Mouse (Mus musculus): ENCODE data around the gene Rap2a. TPM values are rescaled to one million over a fixed set of nuclear protein-coding genes. Genes with fewer than 3 reads are reported as not detected.

Rap2a gene
- total and polyA plus RNA-seq, 3 experiments: 5.1 to 8.6 TPM; not detected in 1

DNA sequence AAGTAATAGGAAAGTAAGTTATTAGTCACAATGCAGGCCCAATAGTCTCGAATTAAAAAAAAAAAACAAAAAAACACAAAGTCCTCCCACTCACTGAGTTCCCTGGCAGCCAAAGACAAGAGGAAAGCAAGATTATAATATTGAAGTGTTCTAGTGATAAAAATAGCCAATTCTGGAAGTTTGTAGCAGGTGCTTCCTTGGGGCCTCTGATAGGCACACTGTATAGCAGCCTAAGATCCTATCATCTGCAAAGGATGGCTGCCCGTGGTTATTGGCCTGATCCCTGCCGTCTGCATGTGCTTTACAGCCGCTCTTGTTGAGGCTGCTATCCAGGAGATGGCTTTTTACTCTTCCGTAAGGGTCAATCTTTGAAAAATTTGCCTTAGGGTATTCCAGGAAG lies 33.6 kb downstream of the Rap2a start:
- H3K27ac ChIP-seq (ENCODE audit: control insufficient read depth, low read depth, low read length): no peak overlapping the region
- TF ChIP-seq GATA1 (IDR thresholded peaks at IDR 0.05; ENCODE audit: low read depth, low read length) (peak; percentile 27), MEF2A (IDR thresholded peaks at IDR 0.05; ENCODE audit: extremely low read depth, insufficient replicate concordance, low read depth, low read length, poor library complexity, severe bottlenecking) (peak; percentile 56; the same call in 1 of the 2 replicates), EP300 (IDR thresholded peaks at IDR 0.05; ENCODE audit: low read depth in 1 of 2, low read length in 2 of 2) (peak in 1 of 2 experiments; percentile 47; a peak in 1 of 4 replicates), MAZ (IDR thresholded peaks at IDR 0.05; ENCODE audit: low read depth, low read length) (no peak), MYB (IDR thresholded peaks at IDR 0.05; ENCODE audit: low read depth, low read length) (no peak), TCF12 (IDR thresholded peaks at IDR 0.05; ENCODE audit: low read depth, low read length) (peak; percentile 16; the same call in 1 of the 2 replicates), ZNF384 (IDR thresholded peaks at IDR 0.05; ENCODE audit: low read depth, low read length) (0 out of 2 replicates have a peak, but pooled peaks have one; percentile 22)
- H3K79me2 ChIP-seq (ENCODE audit: control insufficient read depth, insufficient read depth, low read length, poor library complexity): no peaks in the 10 kb centered on the region
- no peaks in the 10 kb centered on the region for H3K27me3 ChIP-seq (ENCODE audit: control insufficient read depth in 1 of 2, insufficient read depth in 2 of 2, low read length in 2 of 2)
- H3K9me3 ChIP-seq (replicated peaks; ENCODE audit: insufficient read depth, low read length): no peaks in the 10 kb centered on the region
- H3K4me1 ChIP-seq (ENCODE audit: control insufficient read depth in 1 of 2, insufficient read depth in 2 of 2, low read length in 2 of 2): no peaks in the 10 kb centered on the region
- no peaks in the 10 kb centered on the region for H3K36me3 ChIP-seq (ENCODE audit: control insufficient read depth in 1 of 2, insufficient read depth in 2 of 2, low read length in 2 of 2)
- no peak overlapping the region for H3K4me3 ChIP-seq (ENCODE audit: control insufficient read depth in 1 of 2, insufficient read depth in 1 of 2, low read depth in 2 of 2, low read length in 2 of 2)
- DNase-seq (ENCODE audit: low read depth, low spot score): peak; percentile 9
- H3K9ac ChIP-seq (ENCODE audit: control insufficient read depth, low read depth, low read length, poor library complexity, severe bottlenecking): no peak overlapping the region

DNA sequence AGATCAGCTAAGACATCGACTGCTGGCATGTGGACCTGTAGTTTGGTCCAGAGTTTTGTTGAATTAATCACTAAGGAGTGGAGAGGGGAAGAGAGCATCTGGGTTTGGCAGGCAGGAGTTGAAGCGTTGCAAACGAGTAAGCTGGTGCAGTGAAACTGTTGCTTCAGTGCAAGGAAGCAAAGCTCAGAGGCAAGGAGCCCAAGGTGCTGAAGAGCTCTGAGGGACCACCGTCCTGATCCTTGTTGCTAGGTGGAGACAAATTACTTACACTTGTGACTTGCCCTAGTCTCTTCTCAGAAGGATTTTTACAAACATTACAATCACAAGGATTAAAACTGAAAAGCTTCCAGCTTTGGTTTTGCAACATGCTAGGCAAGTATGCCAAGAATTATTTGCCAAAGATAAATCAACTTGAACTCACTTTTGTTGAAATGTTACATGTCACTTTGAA lies 36.6 kb downstream of the Rap2a start:
- TF ChIP-seq GABPA (IDR thresholded peaks at IDR 0.05; ENCODE audit: low read depth, low read length) (no peak), BHLHE40 (IDR thresholded peaks at IDR 0.05; ENCODE audit: borderline replicate concordance, low read depth, low read length) (no peak), RAD21 (IDR thresholded peaks at IDR 0.05; ENCODE audit: low read depth, low read length) (no peak), USF1 (IDR thresholded peaks at IDR 0.05; ENCODE audit: low read depth, low read length) (no peak)
- no peaks in the 10 kb centered on the region for H3K9me3 ChIP-seq (replicated peaks; ENCODE audit: insufficient read depth, low read length)
- H3K4me1 ChIP-seq (ENCODE audit: control insufficient read depth in 1 of 2, insufficient read depth in 2 of 2, low read length in 2 of 2): no peaks in the 10 kb centered on the region
- DNase-seq (ENCODE audit: low read depth, low spot score): no peak
- H3K36me3 ChIP-seq (ENCODE audit: control insufficient read depth in 1 of 2, insufficient read depth in 2 of 2, low read length in 2 of 2): no peaks in the 10 kb centered on the region
- no peak overlapping the region for H3K9ac ChIP-seq (ENCODE audit: control insufficient read depth, low read depth, low read length, poor library complexity, severe bottlenecking)
- no peaks in the 10 kb centered on the region for H3K27me3 ChIP-seq (ENCODE audit: control insufficient read depth in 1 of 2, insufficient read depth in 2 of 2, low read length in 2 of 2)
- no peak overlapping the region for H3K27ac ChIP-seq (ENCODE audit: control insufficient read depth, low read depth, low read length)
- no peak overlapping the region for H3K4me3 ChIP-seq (ENCODE audit: control insufficient read depth in 1 of 2, insufficient read depth in 1 of 2, low read depth in 2 of 2, low read length in 2 of 2)
- H3K79me2 ChIP-seq (ENCODE audit: control insufficient read depth, insufficient read depth, low read length, poor library complexity): no peaks in the 10 kb centered on the region

- no peaks in the 10 kb centered on the region for H3K4me1 ChIP-seq (ENCODE audit: control insufficient read depth in 1 of 2, insufficient read depth in 2 of 2, low read length in 2 of 2)
- no peak overlapping the region for H3K4me3 ChIP-seq (ENCODE audit: control insufficient read depth in 1 of 2, insufficient read depth in 1 of 2, low read depth in 2 of 2, low read length in 2 of 2)
- no peak overlapping the region for H3K27ac ChIP-seq (ENCODE audit: control insufficient read depth, low read depth, low read length)
- TF ChIP-seq ZC3H11A (IDR thresholded peaks at IDR 0.05; ENCODE audit: low read depth, low read length) (no peak), POLR2AphosphoS2 (IDR thresholded peaks at IDR 0.05; ENCODE audit: low read length) (no peak), MAX (IDR thresholded peaks at IDR 0.05; ENCODE audit: low read length) (no peak), GATA1 (IDR thresholded peaks at IDR 0.05; ENCODE audit: low read depth, low read length) (no peak), MYB (IDR thresholded peaks at IDR 0.05; ENCODE audit: low read depth, low read length) (no peak), ZMIZ1 (IDR thresholded peaks at IDR 0.05; ENCODE audit: low read depth, low read length) (no peak), E2F4 (IDR thresholded peaks at IDR 0.05; ENCODE audit: borderline replicate concordance, low read depth, low read length) (no peak), BHLHE40 (IDR thresholded peaks at IDR 0.05; ENCODE audit: borderline replicate concordance, low read depth, low read length) (no peak), UBTF (IDR thresholded peaks at IDR 0.05; ENCODE audit: borderline replicate concordance, insufficient read depth, low read depth, low read length) (no peak), TAL1 (IDR thresholded peaks at IDR 0.05; ENCODE audit: low read length) (no peak), MAZ (IDR thresholded peaks at IDR 0.05; ENCODE audit: low read depth, low read length) (no peak), MXI1 (IDR thresholded peaks at IDR 0.05; ENCODE audit: low read depth, low read length) (no peak), ETS1 (IDR thresholded peaks at IDR 0.05; ENCODE audit: low read depth, low read length) (no peak), ELF1 (IDR thresholded peaks at IDR 0.05; ENCODE audit: low read depth, low read length) (no peak), NELFE (IDR thresholded peaks at IDR 0.05; ENCODE audit: low read depth, low read length) (no peak), CTCF (IDR thresholded peaks at IDR 0.05 in 2 of 3, conservative IDR thresholded peaks at IDR 0.05 in 1 of 3; ENCODE audit: control insufficient read depth in 1 of 3, insufficient read depth in 1 of 3, low read depth in 2 of 3, low read length in 3 of 3, poor library complexity in 1 of 3, severe bottlenecking in 1 of 3) (no peak), POLR2A (IDR thresholded peaks at IDR 0.05; ENCODE audit: control insufficient read depth in 1 of 2, insufficient read depth in 1 of 2, low read depth in 1 of 2, low read length in 2 of 2, poor library complexity in 1 of 2) (no peak), GABPA (IDR thresholded peaks at IDR 0.05; ENCODE audit: low read depth, low read length) (no peak)
- H3K27me3 ChIP-seq (ENCODE audit: control insufficient read depth in 1 of 2, insufficient read depth in 2 of 2, low read length in 2 of 2): no peaks in the 10 kb centered on the region
- no peaks in the 10 kb centered on the region for H3K9me3 ChIP-seq (replicated peaks; ENCODE audit: insufficient read depth, low read length)
- DNase-seq (ENCODE audit: low read depth, low spot score): no peak
- H3K79me2 ChIP-seq (ENCODE audit: control insufficient read depth, insufficient read depth, low read length, poor library complexity): no peaks in the 10 kb centered on the region
- H3K36me3 ChIP-seq (ENCODE audit: control insufficient read depth in 1 of 2, insufficient read depth in 2 of 2, low read length in 2 of 2): no peaks in the 10 kb centered on the region
- H3K9ac ChIP-seq (ENCODE audit: control insufficient read depth, low read depth, low read length, poor library complexity, severe bottlenecking): no peak overlapping the region
Measured at GRCm38 (mm10) chr14:120515376-120515775, 37.1 kb downstream of the Rap2a start.

Data from MEL (cell line).